Mouse (Mus musculus) intestine, postnatal 0 days (tissue): ENCODE measurements around the gene Icam4. TPM values are rescaled to one million over a fixed set of nuclear protein-coding genes. Genes with fewer than 3 reads are reported as not detected.

Experiments
- ATAC-seq: fragments of 200-750 bp; cut with Nextera tagmentation; 2 replicates; pipeline ENCODE4 v1.8.0; 2017; ENCODE audit warnings: mild to moderate bottlenecking, moderate TSS enrichment, moderate library complexity
- H3K27ac ChIP-seq: fragments of 300-500 bp; sonication (generic); 2 replicates; pipeline ENCODE4 v1.5.1; 2014; ENCODE audit warnings: mild to moderate bottlenecking, low read depth, low read length, moderate library complexity
- H3K27me3 ChIP-seq: fragments of 300-500 bp; sonication (generic); replicated peaks from 2 replicates; pipeline ENCODE4 v1.6.1; 2014; ENCODE audit warnings: low read length, mixed read lengths; ENCODE audit not compliant: control insufficient read depth, insufficient read depth
- H3K36me3 ChIP-seq: fragments of 300-500 bp; sonication (generic); 2 replicates; pipeline ENCODE4 v1.6.1; 2014; ENCODE audit warnings: mild to moderate bottlenecking, moderate library complexity; ENCODE audit not compliant: control insufficient read depth, insufficient read depth
- H3K4me1 ChIP-seq: fragments of 300-500 bp; sonication (generic); replicated peaks from 2 replicates; pipeline ENCODE4 v1.6.1; 2014; ENCODE audit warnings: antibody characterized with exemption, low read length, mixed read lengths; ENCODE audit not compliant: control insufficient read depth, insufficient read depth
- H3K4me2 ChIP-seq: fragments of 300-500 bp; sonication (generic); replicated peaks from 2 replicates; pipeline ENCODE4 v1.6.1; 2014; ENCODE audit warnings: low read depth, mild to moderate bottlenecking, moderate library complexity
- H3K4me3 ChIP-seq: fragments of 300-500 bp; sonication (generic); 2 replicates; pipeline ENCODE4 v1.5.1; 2014; ENCODE audit warnings: low read depth, low read length
- H3K9ac ChIP-seq: fragments of 300-500 bp; sonication (generic); 2 replicates; pipeline ENCODE4 v1.6.1; 2014; ENCODE audit warnings: mild to moderate bottlenecking, low read depth, low read length
- H3K9me3 ChIP-seq: fragments of 300-500 bp; sonication (generic); 2 replicates; pipeline ENCODE4 v1.6.1; 2016; ENCODE audit warnings: mixed run types; ENCODE audit not compliant: control insufficient read depth
- CTCF ChIP-seq: sonication (generic); IDR thresholded peaks from 2 replicates; pipeline ENCODE4 v1.5.1; 2016; ENCODE audit warnings: low read depth, mild to moderate bottlenecking, control low read depth, antibody characterized with exemption, moderate library complexity
- WGBS: fragments of 180-500 bp; shearing (Covaris S2); extraction: QIAGEN DNeasy Blood & Tissue Kit; methylation state at CpG from one replicate; pipeline ENCODE4 v1.1.7; 2014; 5-methylcytosine and 5-hydroxymethylcytosine counted together
- microRNA counts: library from miRNA; unstranded; fragments of <30 nt; microRNA quantifications from one replicate; lab custom pipeline; 2016
- microRNA-seq: library from miRNA; unstranded; fragments of <30 nt; microRNA quantifications from one replicate; pipeline ENCODE4, GENCODE M21; 2016
- polyA plus RNA-seq: library from polyadenylated mRNA; unstranded; fragments of >200 nt; fragmentation: Nextera tagmentation; extraction: Ambion mirVana; gene quantifications from 2 replicates; pipeline ENCODE4 v1.2.1, GENCODE M21; 2015

The Icam4 gene
- polyA plus RNA-seq, 1 experiment from 2014 or later, result 0.12 TPM

GRCm38 (mm10) chr9:21074173-21074572 lies 45.0 kb downstream of the Icam4 start:
- TF ChIP-seq CTCF, result no peak
- no peak for ATAC-seq
- H3K27ac ChIP-seq, result peak overlapping the region; percentile 29; the same call in 1 of the 2 replicates

GRCm38 (mm10) chr9:21075625-21076024 lies 46.5 kb downstream of the Icam4 start:
- Histone ChIP-seq H3K4me2 (no peak overlapping the region), H3K27ac (no peak overlapping the region), H3K36me3 (peaks cover 59% of the 10 kb centered on the region), H3K9me3 (no peaks in the 10 kb centered on the region), H3K9ac (no peak overlapping the region), H3K27me3 (no peaks in the 10 kb centered on the region), H3K4me3 (no peak overlapping the region), H3K4me1 (no peaks in the 10 kb centered on the region)
- no peak for ATAC-seq
- TF ChIP-seq CTCF, result no peak
- 81% methylated on average over 3 of the region's 3 CpGs for whole genome bisulfite sequencing

More at GRCm38 (mm10) chr9:21074173-21074572, 45.0 kb downstream of the Icam4 start:
- H3K9me3 ChIP-seq, result no peaks in the 10 kb centered on the region
- H3K9ac ChIP-seq, result no peak overlapping the region
- H3K27me3 ChIP-seq, result no peaks in the 10 kb centered on the region
- H3K4me3 ChIP-seq, result no peak overlapping the region
- H3K36me3 ChIP-seq, result peaks cover 48% of the 10 kb centered on the region
- H3K4me2 ChIP-seq, result peak overlapping the region; percentile 86
- no peaks in the 10 kb centered on the region for H3K4me1 ChIP-seq
- 78% methylated on average over 1 of the region's 1 CpGs for WGBS

MicroRNAs within 50 kb of the gene (microRNA counts, 519-probe panel; counts per million panel counts)
- 3,777 counts per million, percentile 51 among the panel's probes with 10 or more counts for microRNA mmu-miR-1900 (lab: Ali Mortazavi, UCI)

Small RNA genes within 50 kb of the gene (microRNA-seq; reads per million reads assigned to microRNA genes)
- gene Mir1900, result not detected
- gene Mir7082, result not detected

Other genes starting within 250 kb of the Icam4 start
- gene Col5a3, start 214.3 kb upstream of the Icam4 start, polyA plus RNA-seq, result 1.2 and 1.9 TPM in 2 replicates
- gene Rdh8, start 210.9 kb upstream of the Icam4 start, polyA plus RNA-seq, result not detected in 2 replicates
- 4.9 and 5.6 TPM in 2 replicates for gene A230050P20Rik, start 160.7 kb upstream of the Icam4 start, polyA plus RNA-seq
- 9.4 and 9.8 TPM in 2 replicates for gene Angptl6, start 149.6 kb upstream of the Icam4 start, polyA plus RNA-seq
- 18.7 and 21.4 TPM in 2 replicates for gene Ppan, start 141.2 kb upstream of the Icam4 start, polyA plus RNA-seq
- 131 and 138 TPM in 2 replicates for gene Eif3g, start 130.8 kb upstream of the Icam4 start, polyA plus RNA-seq
- gene Dnmt1, start 69.5 kb upstream of the Icam4 start, polyA plus RNA-seq, result 18.5 and 19.2 TPM in 2 replicates
- gene S1pr2, start 52.6 kb upstream of the Icam4 start, polyA plus RNA-seq, result 9.5 and 11.4 TPM in 2 replicates
- 107 and 113 TPM in 2 replicates for gene Mrpl4, start 26.6 kb upstream of the Icam4 start, polyA plus RNA-seq
- 10.2 and 11.8 TPM in 2 replicates for gene Icam1, start 13.4 kb upstream of the Icam4 start, polyA plus RNA-seq
- gene Icam5, start 2.7 kb downstream of the Icam4 start, polyA plus RNA-seq, result 0.08 and 0.12 TPM in 2 replicates
- gene Zglp1, start 37.7 kb downstream of the Icam4 start, polyA plus RNA-seq, result not detected in 2 replicates
- 0.09 and 0.13 TPM in 2 replicates for gene Gm49373, start 43.7 kb downstream of the Icam4 start, polyA plus RNA-seq
- 42.7 and 46.3 TPM in 2 replicates for gene Fdx1l, start 44.2 kb downstream of the Icam4 start, polyA plus RNA-seq
- gene Gm38431, start 62.6 kb downstream of the Icam4 start, polyA plus RNA-seq, result 0.22 and 0.42 TPM in 2 replicates
- gene Raver1, start 62.6 kb downstream of the Icam4 start, polyA plus RNA-seq, result 22.5 and 26.2 TPM in 2 replicates
- 8.0 and 9.2 TPM in 2 replicates for gene Tyk2, start 101.9 kb downstream of the Icam4 start, polyA plus RNA-seq
- 113 and 115 TPM in 2 replicates for gene Cdc37, start 120.6 kb downstream of the Icam4 start, polyA plus RNA-seq
- gene Pde4a, start 136.3 kb downstream of the Icam4 start, polyA plus RNA-seq, result 2.8 and 3.5 TPM in 2 replicates
- gene Keap1, start 210.0 kb downstream of the Icam4 start, polyA plus RNA-seq, result 38.3 and 42.4 TPM in 2 replicates
- gene S1pr5, start 219.1 kb downstream of the Icam4 start, polyA plus RNA-seq, result not detected in 2 replicates
- 44.7 and 48.1 TPM in 2 replicates for gene Atg4d, start 235.9 kb downstream of the Icam4 start, polyA plus RNA-seq